Mouse (Mus musculus) spleen, postnatal 36 days (tissue): Measurements from ENCODE around the gene Smoc2.

Experiments
- DNase-seq, 2 experiments: peaks; one replicate each; pipeline ENCODE4 v3.0.0; 2022; ENCODE audit warnings: low spot score in 2 of 2, mixed read lengths in 1 of 2

Smoc2 gene

GRCm38 (mm10) chr17:14277310-14277709 lies 2.0 kb upstream of the Smoc2 start:
- no peak for DNase-seq

GRCm38 (mm10) chr17:14279966-14280300 lies 627 bp downstream of the Smoc2 start:
- DNase-seq, result no peak

- DNase-seq, result no peak
These were observed 1.1 kb downstream of the Smoc2 start for GRCm38 (mm10) chr17:14280425-14280833.

- peak in 1 of 2 experiments; percentile 12 for DNase-seq
These were observed 8.8 kb downstream of the Smoc2 start for GRCm38 (mm10) chr17:14288015-14288616.

GRCm38 (mm10) chr17:14293617-14294016 lies 14.3 kb downstream of the Smoc2 start:
- no peak for DNase-seq

- no peak for DNase-seq
These were observed 15.8 kb downstream of the Smoc2 start for GRCm38 (mm10) chr17:14295146-14295545.

- no peak for DNase-seq
These were observed 21.1 kb downstream of the Smoc2 start for GRCm38 (mm10) chr17:14300361-14300760.

GRCm38 (mm10) chr17:14301491-14302344 lies 22.4 kb downstream of the Smoc2 start:
- DNase-seq, result no peak

GRCm38 (mm10) chr17:14302356-14302755 lies 23.1 kb downstream of the Smoc2 start:
- DNase-seq, result no peak

- no peak for DNase-seq
These were observed 24.4 kb downstream of the Smoc2 start for GRCm38 (mm10) chr17:14303722-14304121.

GRCm38 (mm10) chr17:14309884-14310283 lies 30.6 kb downstream of the Smoc2 start:
- no peak for DNase-seq

GRCm38 (mm10) chr17:14312440-14312839 lies 33.1 kb downstream of the Smoc2 start:
- DNase-seq, result no peak

- no peak for DNase-seq
These were observed 35.0 kb downstream of the Smoc2 start for GRCm38 (mm10) chr17:14314308-14314707.

GRCm38 (mm10) chr17:14316536-14316935 lies 37.2 kb downstream of the Smoc2 start:
- no peak for DNase-seq

- DNase-seq, result no peak
These were observed 38.1 kb downstream of the Smoc2 start for GRCm38 (mm10) chr17:14317439-14317838.

GRCm38 (mm10) chr17:14326156-14326555 lies 46.9 kb downstream of the Smoc2 start:
- no peak for DNase-seq

GRCm38 (mm10) chr17:14328037-14328436 lies 48.7 kb downstream of the Smoc2 start:
- DNase-seq, result no peak

GRCm38 (mm10) chr17:14330498-14330897 lies 51.2 kb downstream of the Smoc2 start:
- no peak for DNase-seq

- DNase-seq, result no peak
These were observed 60.7 kb downstream of the Smoc2 start for GRCm38 (mm10) chr17:14339932-14340557.

- DNase-seq, result no peak
These were observed 61.4 kb downstream of the Smoc2 start for GRCm38 (mm10) chr17:14340736-14341135.

GRCm38 (mm10) chr17:14342511-14342910 lies 63.2 kb downstream of the Smoc2 start:
- DNase-seq, result no peak

GRCm38 (mm10) chr17:14343442-14343841 lies 64.1 kb downstream of the Smoc2 start:
- DNase-seq, result no peak

GRCm38 (mm10) chr17:14345556-14345955 lies 66.2 kb downstream of the Smoc2 start:
- DNase-seq, result no peak
